Mouse (Mus musculus) neural tube, embryonic 12.5 days (tissue): ENCODE results near the gene Dcaf4. TPM values are rescaled to one million over a fixed set of nuclear protein-coding genes. Genes with fewer than 3 reads are reported as not detected.

Source experiments
- ATAC-seq: fragments of 200-750 bp; cut with Nextera tagmentation; 2 replicates; pipeline ENCODE4 v1.8.0; 2017; ENCODE audit warnings: low read depth, mild to moderate bottlenecking, moderate TSS enrichment, moderate library complexity; ENCODE audit not compliant: low FRiP score
- H3K27ac ChIP-seq: fragments of 300-500 bp; sonication (generic); 2 replicates; pipeline ENCODE4 v1.5.1; 2016
- H3K27me3 ChIP-seq: fragments of 300-500 bp; sonication (generic); replicated peaks from 2 replicates; pipeline ENCODE4 v1.6.1; 2016; ENCODE audit warnings: mild to moderate bottlenecking
- H3K36me3 ChIP-seq: fragments of 300-500 bp; sonication (generic); 2 replicates; pipeline ENCODE4 v1.6.1; 2016; ENCODE audit warnings: mild to moderate bottlenecking
- H3K4me1 ChIP-seq: fragments of 300-500 bp; sonication (generic); 2 replicates; pipeline ENCODE4 v1.6.1; 2016
- H3K4me2 ChIP-seq: fragments of 300-500 bp; sonication (generic); replicated peaks from 2 replicates; pipeline ENCODE4 v1.6.1; 2016; ENCODE audit warnings: mild to moderate bottlenecking
- H3K4me3 ChIP-seq: fragments of 300-500 bp; sonication (generic); 2 replicates; pipeline ENCODE4 v1.5.1; 2016
- H3K9ac ChIP-seq: fragments of 300-500 bp; sonication (generic); 2 replicates; pipeline ENCODE4 v1.6.1; 2016; ENCODE audit warnings: mild to moderate bottlenecking
- H3K9me3 ChIP-seq: fragments of 300-500 bp; sonication (generic); 2 replicates; pipeline ENCODE4 v1.6.1; 2016; ENCODE audit warnings: mild to moderate bottlenecking
- WGBS: fragments of 180-500 bp; shearing (Covaris S2); methylation state at CpG from one replicate; pipeline ENCODE4 v1.1.7; 2016; 5-methylcytosine and 5-hydroxymethylcytosine counted together
- polyA plus RNA-seq: library from polyadenylated mRNA; unstranded; fragments of >200 nt; fragmentation: Nextera tagmentation; extraction: Ambion mirVana; gene quantifications from 2 replicates; pipeline ENCODE4 v1.2.1, GENCODE M21; 2016

Dcaf4 gene
- 30.1 and 30.2 TPM in 2 replicates for polyA plus RNA-seq

- no peak within 1 kb of the TSS for H3K27ac ChIP-seq
- ATAC-seq = peak; percentile 99
These were observed at the start of gene Dcaf4 for GRCm38 (mm10) chr12:83520311-83520890. Dcaf4 (plus strand) TSS chr12:83520466.

DNA sequence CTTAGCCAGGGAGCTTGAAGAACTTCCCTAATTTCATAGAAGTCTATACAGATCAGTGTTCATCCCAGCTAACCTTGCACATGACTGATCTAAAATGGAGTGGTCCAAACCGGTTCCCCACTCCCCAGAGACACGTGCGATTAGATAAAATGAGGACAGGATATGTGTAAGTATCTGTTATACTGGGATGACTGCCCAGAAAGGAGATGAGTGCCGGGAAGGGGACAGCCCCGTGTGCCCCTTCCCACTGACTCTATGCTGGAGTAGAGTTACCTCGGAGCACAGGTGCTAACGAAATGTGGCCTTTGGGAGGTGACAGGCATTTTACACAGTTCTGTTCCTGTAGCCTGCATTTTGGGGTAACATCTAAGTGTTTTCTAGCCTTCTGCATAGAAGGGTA lies 48.5 kb upstream of the Dcaf4 start:
- no peak overlapping the region for H3K4me2 ChIP-seq
- WGBS = 90% methylated on average over 7 of the region's 7 CpGs
- H3K36me3 ChIP-seq = no peaks in the 10 kb centered on the region
- H3K4me3 ChIP-seq = no peak overlapping the region
- no peaks in the 10 kb centered on the region for H3K9me3 ChIP-seq
- ATAC-seq = no peak
- peaks cover 12% of the 10 kb centered on the region for H3K4me1 ChIP-seq
- H3K27ac ChIP-seq = no peak overlapping the region
- no peak overlapping the region for H3K9ac ChIP-seq
- no peaks in the 10 kb centered on the region for H3K27me3 ChIP-seq

More at GRCm38 (mm10) chr12:83520311-83520890, at the start of gene Dcaf4:
- H3K4me2 ChIP-seq = peak within 1 kb of the TSS; percentile 75
- H3K36me3 ChIP-seq = no peaks in the 10 kb centered on the region
- under 1% methylated on average over 32 of the region's 32 CpGs for WGBS
- H3K27me3 ChIP-seq = no peaks in the 10 kb centered on the region
- H3K4me1 ChIP-seq = peaks cover 6% of the 10 kb centered on the region
- no peaks in the 10 kb centered on the region for H3K9me3 ChIP-seq
- H3K9ac ChIP-seq = peak within 1 kb of the TSS; percentile 70
- peak within 1 kb of the TSS; percentile 73 for H3K4me3 ChIP-seq

GRCm38 (mm10) chr12:83473987-83474600 lies 46.2 kb upstream of the Dcaf4 start:
- no peak overlapping the region for H3K4me3 ChIP-seq
- H3K27ac ChIP-seq = no peak overlapping the region
- H3K27me3 ChIP-seq = no peaks in the 10 kb centered on the region
- H3K9ac ChIP-seq = no peak overlapping the region
- no peak overlapping the region for H3K4me2 ChIP-seq
- no peaks in the 10 kb centered on the region for H3K36me3 ChIP-seq
- no peaks in the 10 kb centered on the region for H3K9me3 ChIP-seq
- no peak for ATAC-seq
- WGBS = 45% methylated on average over 5 of the region's 5 CpGs
- H3K4me1 ChIP-seq = peaks cover 8% of the 10 kb centered on the region

DNA sequence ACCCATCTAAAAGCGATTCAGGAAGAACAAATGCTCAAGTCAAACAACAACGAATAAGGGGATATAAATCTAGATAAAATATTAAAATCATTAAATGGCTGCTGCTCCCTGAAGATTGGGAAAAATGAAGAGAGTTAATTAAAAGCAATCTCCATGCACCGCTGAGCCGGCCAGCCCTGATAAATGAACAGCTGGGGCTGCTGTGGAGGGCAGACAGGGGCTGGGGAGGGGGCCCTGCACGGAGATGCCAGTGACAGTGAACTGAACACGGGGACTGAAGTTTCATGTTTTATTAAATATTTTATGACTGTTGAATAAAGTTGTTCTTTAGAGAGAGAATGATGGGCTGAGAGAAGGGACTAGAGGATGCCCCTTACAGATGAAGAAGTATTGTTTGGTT lies 44.8 kb upstream of the Dcaf4 start:
- Histone ChIP-seq H3K4me1 (peaks cover 8% of the 10 kb centered on the region), H3K27ac (no peak overlapping the region), H3K36me3 (no peaks in the 10 kb centered on the region), H3K9me3 (no peaks in the 10 kb centered on the region), H3K4me2 (no peak overlapping the region), H3K27me3 (no peaks in the 10 kb centered on the region), H3K9ac (no peak overlapping the region), H3K4me3 (no peak overlapping the region)
- WGBS = 40% methylated on average over 6 of the region's 6 CpGs
- no peak for ATAC-seq

GRCm38 (mm10) chr12:83476277-83476676 lies 44.0 kb upstream of the Dcaf4 start:
- Histone ChIP-seq H3K27me3 (no peaks in the 10 kb centered on the region), H3K4me3 (no peak overlapping the region), H3K27ac (no peak overlapping the region), H3K4me1 (peaks cover 6% of the 10 kb centered on the region), H3K4me2 (0 out of 2 replicates have a peak overlapping the region, but pooled peaks have one; percentile 7), H3K9me3 (no peaks in the 10 kb centered on the region), H3K36me3 (no peaks in the 10 kb centered on the region), H3K9ac (no peak overlapping the region)
- WGBS = 52% methylated on average over 10 of the region's 10 CpGs
- no peak for ATAC-seq

- WGBS = 84% methylated on average over 1 of the region's 1 CpGs
- H3K36me3 ChIP-seq = no peaks in the 10 kb centered on the region
- no peaks in the 10 kb centered on the region for H3K9me3 ChIP-seq
- no peak overlapping the region for H3K4me2 ChIP-seq
- H3K4me3 ChIP-seq = no peak overlapping the region
- H3K4me1 ChIP-seq = peaks cover 6% of the 10 kb centered on the region
- no peak for ATAC-seq
- no peaks in the 10 kb centered on the region for H3K27me3 ChIP-seq
- no peak overlapping the region for H3K9ac ChIP-seq
- no peak overlapping the region for H3K27ac ChIP-seq
These were observed 41.1 kb upstream of the Dcaf4 start for GRCm38 (mm10) chr12:83479140-83479539.

GRCm38 (mm10) chr12:83479818-83480401 lies 40.4 kb upstream of the Dcaf4 start:
- Histone ChIP-seq H3K4me2 (no peak overlapping the region), H3K36me3 (no peaks in the 10 kb centered on the region)

GRCm38 (mm10) chr12:83481439-83481838 lies 38.8 kb upstream of the Dcaf4 start:
- WGBS = 42% methylated on average over 4 of the region's 4 CpGs
- no peak for ATAC-seq

More at GRCm38 (mm10) chr12:83479818-83480401, 40.4 kb upstream of the Dcaf4 start:
- H3K4me1 ChIP-seq = peaks cover 12% of the 10 kb centered on the region
- H3K27me3 ChIP-seq = no peaks in the 10 kb centered on the region
- H3K4me3 ChIP-seq = no peak overlapping the region
- H3K9ac ChIP-seq = no peak overlapping the region
- H3K9me3 ChIP-seq = no peaks in the 10 kb centered on the region
- WGBS = 75% methylated on average over 7 of the region's 7 CpGs
- no peak overlapping the region for H3K27ac ChIP-seq
- no peak for ATAC-seq

DNA sequence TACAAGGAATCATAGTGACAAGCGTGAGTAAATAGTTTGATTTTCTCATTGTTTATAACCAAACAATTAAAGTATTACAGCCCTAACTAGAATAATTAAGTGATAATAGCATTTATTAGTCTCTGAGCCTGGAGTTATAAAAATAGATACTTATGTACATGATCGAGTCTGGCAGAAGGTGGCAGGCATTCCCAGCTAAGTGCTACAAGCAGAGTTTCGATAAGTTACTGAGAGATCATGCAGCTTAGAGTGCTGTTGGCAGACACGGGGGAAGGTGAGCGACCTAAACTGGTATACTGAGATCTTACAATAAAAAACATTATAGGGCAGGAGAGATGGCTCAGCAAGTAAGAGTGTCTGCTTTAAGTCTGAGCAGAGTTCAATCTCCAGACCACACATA lies 36.6 kb upstream of the Dcaf4 start:
- Histone ChIP-seq H3K27ac (no peak overlapping the region), H3K4me1 (peaks cover 23% of the 10 kb centered on the region), H3K27me3 (no peaks in the 10 kb centered on the region), H3K36me3 (no peaks in the 10 kb centered on the region), H3K4me3 (no peak overlapping the region), H3K9ac (no peak overlapping the region), H3K9me3 (no peaks in the 10 kb centered on the region), H3K4me2 (no peak overlapping the region)
- 74% methylated on average over 5 of the region's 5 CpGs for WGBS
- ATAC-seq = no peak

More at GRCm38 (mm10) chr12:83481439-83481838, 38.8 kb upstream of the Dcaf4 start:
- H3K36me3 ChIP-seq = no peaks in the 10 kb centered on the region
- peaks cover 17% of the 10 kb centered on the region for H3K4me1 ChIP-seq
- no peak overlapping the region for H3K4me2 ChIP-seq
- no peaks in the 10 kb centered on the region for H3K9me3 ChIP-seq
- no peak overlapping the region for H3K9ac ChIP-seq
- H3K4me3 ChIP-seq = no peak overlapping the region
- H3K27me3 ChIP-seq = no peaks in the 10 kb centered on the region
- H3K27ac ChIP-seq = no peak overlapping the region

- under 1% methylated on average over 24 of the region's 24 CpGs for WGBS
- peak overlapping the region; percentile 79 for H3K9ac ChIP-seq
- H3K27me3 ChIP-seq = no peaks in the 10 kb centered on the region
- no peak overlapping the region for H3K27ac ChIP-seq
- no peak for ATAC-seq
- H3K9me3 ChIP-seq = no peaks in the 10 kb centered on the region
- no peaks in the 10 kb centered on the region for H3K36me3 ChIP-seq
- peaks cover 28% of the 10 kb centered on the region for H3K4me1 ChIP-seq
- H3K4me3 ChIP-seq = peak overlapping the region; percentile 80
- H3K4me2 ChIP-seq = peak overlapping the region; percentile 100
These were observed 35.2 kb upstream of the Dcaf4 start for GRCm38 (mm10) chr12:83484855-83485745.

- no peaks in the 10 kb centered on the region for H3K27me3 ChIP-seq
- under 1% methylated on average over 53 of the region's 53 CpGs for WGBS
- no peak for ATAC-seq
- H3K36me3 ChIP-seq = no peaks in the 10 kb centered on the region
- 0 out of 2 replicates have a peak overlapping the region, but pooled peaks have one; percentile 70 for H3K27ac ChIP-seq
- peaks cover under 1% of the 10 kb centered on the region; the same call in 1 of the 2 replicates for H3K9me3 ChIP-seq
- peaks cover 28% of the 10 kb centered on the region for H3K4me1 ChIP-seq
- H3K4me2 ChIP-seq = peak overlapping the region; percentile 100
- peak overlapping the region; percentile 80 for H3K4me3 ChIP-seq
- peak overlapping the region; percentile 79 for H3K9ac ChIP-seq
These were observed 34.2 kb upstream of the Dcaf4 start for GRCm38 (mm10) chr12:83485911-83486670.
